Mouse (Mus musculus) MEL (cell line): ENCODE data around the gene Myof. TPM values are rescaled to one million over a fixed set of nuclear protein-coding genes. Genes with fewer than 3 reads are reported as not detected.

Source experiments
- DNase-seq: peaks from one replicate; pipeline ENCODE4 v3.0.0; 2011; ENCODE audit warnings: low read depth, low spot score
- H3K27ac ChIP-seq: 2 replicates; pipeline ENCODE4 v1.5.1; 2012; ENCODE audit warnings: low read depth, mild to moderate bottlenecking, control low read depth, low read length, moderate library complexity; ENCODE audit not compliant: control insufficient read depth
- H3K27me3 ChIP-seq, 2 experiments: fragments of 150-350 bp in 1 of 2; sonication (generic) in 1 of 2; 2 replicates each; pipeline ENCODE4 v1.6.1; 2012; ENCODE audit warnings: low read length in 2 of 2, mild to moderate bottlenecking in 2 of 2, improper control_type of control experiment in 1 of 2, moderate library complexity in 1 of 2; ENCODE audit not compliant: insufficient read depth in 2 of 2, control insufficient read depth in 1 of 2
- H3K36me3 ChIP-seq, 2 experiments: 2 replicates each; pipeline ENCODE4 v1.6.1; 2012 to 2014; ENCODE audit warnings: low read length in 2 of 2, improper control_type of control experiment in 1 of 2, inconsistent platforms in 1 of 2, mild to moderate bottlenecking in 1 of 2; ENCODE audit not compliant: insufficient read depth in 2 of 2, control insufficient read depth in 1 of 2
- H3K4me1 ChIP-seq, 2 experiments: fragments of 150-350 bp in 1 of 2; sonication (generic) in 1 of 2; 2 replicates each; pipeline ENCODE4 v1.6.1; 2012; ENCODE audit warnings: low read length in 2 of 2, improper control_type of control experiment in 1 of 2, mild to moderate bottlenecking in 1 of 2; ENCODE audit not compliant: insufficient read depth in 2 of 2, control insufficient read depth in 1 of 2
- H3K4me3 ChIP-seq, 2 experiments: fragments of 150-350 bp in 1 of 2; sonication (generic) in 1 of 2; 2 replicates each; pipeline ENCODE4 v1.5.1; 2012; ENCODE audit warnings: low read depth in 2 of 2, low read length in 2 of 2, mild to moderate bottlenecking in 2 of 2, moderate library complexity in 2 of 2, control low read depth in 1 of 2, improper control_type of control experiment in 1 of 2; ENCODE audit not compliant: control insufficient read depth in 1 of 2, insufficient read depth in 1 of 2
- H3K79me2 ChIP-seq: 2 replicates; pipeline ENCODE4 v1.6.1; 2012; ENCODE audit warnings: mild to moderate bottlenecking, low read length, moderate library complexity; ENCODE audit not compliant: control insufficient read depth, poor library complexity, insufficient read depth
- H3K9ac ChIP-seq: 2 replicates; pipeline ENCODE4 v1.6.1; 2012; ENCODE audit warnings: low read depth, mild to moderate bottlenecking, control low read depth, low read length, moderate library complexity; ENCODE audit not compliant: control insufficient read depth, poor library complexity, severe bottlenecking
- H3K9me3 ChIP-seq: fragments of 150-350 bp; sonication (generic); replicated peaks from 2 replicates; pipeline ENCODE4 v1.6.1; 2012; ENCODE audit warnings: mild to moderate bottlenecking, low read length, improper control_type of control experiment, moderate library complexity; ENCODE audit not compliant: insufficient read depth
- CHD2 ChIP-seq: IDR thresholded peaks from 2 replicates; pipeline ENCODE4 v1.6.1; 2011; ENCODE audit warnings: low read length, improper control_type of control experiment
- CTCF ChIP-seq, 3 experiments: IDR thresholded peaks in 2 of 3; conservative IDR thresholded peaks in 1 of 3; 2 replicates each; pipeline ENCODE4 v1.5.1; 2011 to 2012; ENCODE audit warnings: low read length in 3 of 3, low read depth in 2 of 3, mild to moderate bottlenecking in 2 of 3, improper control_type of control experiment in 1 of 3, inconsistent platforms in 1 of 3, mixed read lengths in 1 of 3, moderate library complexity in 1 of 3; ENCODE audit not compliant: control insufficient read depth in 1 of 3, insufficient read depth in 1 of 3, poor library complexity in 1 of 3, severe bottlenecking in 1 of 3
- GABPA ChIP-seq: IDR thresholded peaks from 2 replicates; pipeline ENCODE4 v1.6.1; 2012; ENCODE audit warnings: low read depth, mild to moderate bottlenecking, inconsistent platforms, low read length, improper control_type of control experiment, moderate library complexity
- JUND ChIP-seq: IDR thresholded peaks from 2 replicates; pipeline ENCODE4 v1.6.1; 2011; ENCODE audit warnings: low read depth, mild to moderate bottlenecking, improper control_type of control experiment, low read length
- MAFK ChIP-seq: IDR thresholded peaks from 2 replicates; pipeline ENCODE4 v1.6.1; 2011; ENCODE audit warnings: low read depth, mild to moderate bottlenecking, low read length, improper control_type of control experiment, borderline replicate concordance
- MAX ChIP-seq: IDR thresholded peaks from 2 replicates; pipeline ENCODE4 v1.6.1; 2011; ENCODE audit warnings: low read length, improper control_type of control experiment
- MEF2A ChIP-seq: IDR thresholded peaks from 2 replicates; pipeline ENCODE4 v1.6.1; 2014; ENCODE audit warnings: low read depth, mild to moderate bottlenecking, inconsistent platforms, low read length, improper control_type of control experiment; ENCODE audit not compliant: poor library complexity, insufficient replicate concordance, severe bottlenecking; ENCODE audit errors: extremely low read depth
- MYC ChIP-seq: IDR thresholded peaks from 2 replicates; pipeline ENCODE4 v1.6.1; 2011; ENCODE audit warnings: low read depth, mild to moderate bottlenecking, low read length, improper control_type of control experiment, moderate library complexity
- POLR2A ChIP-seq, 2 experiments: IDR thresholded peaks; 2 replicates each; pipeline ENCODE4 v1.6.1; 2011 to 2012; ENCODE audit warnings: low read length in 2 of 2, mild to moderate bottlenecking in 2 of 2, control low read depth in 1 of 2, improper control_type of control experiment in 1 of 2, low read depth in 1 of 2, moderate library complexity in 1 of 2; ENCODE audit not compliant: control insufficient read depth in 1 of 2, insufficient read depth in 1 of 2, poor library complexity in 1 of 2
- RAD21 ChIP-seq: IDR thresholded peaks from 2 replicates; pipeline ENCODE4 v1.6.1; 2011; ENCODE audit warnings: mild to moderate bottlenecking, low read depth, low read length, improper control_type of control experiment
- RCOR1 ChIP-seq: IDR thresholded peaks from 2 replicates; pipeline ENCODE4 v1.6.1; 2012; ENCODE audit warnings: low read depth, mild to moderate bottlenecking, inconsistent platforms, low read length, improper control_type of control experiment
- SIN3A ChIP-seq: IDR thresholded peaks from 2 replicates; pipeline ENCODE4 v1.6.1; 2012; ENCODE audit warnings: low read length, improper control_type of control experiment, inconsistent platforms
- SMC3 ChIP-seq: IDR thresholded peaks from 2 replicates; pipeline ENCODE4 v1.6.1; 2011; ENCODE audit warnings: low read depth, low read length, improper control_type of control experiment
- ZC3H11A ChIP-seq: IDR thresholded peaks from 2 replicates; pipeline ENCODE4 v1.6.1; 2012; ENCODE audit warnings: low read depth, mild to moderate bottlenecking, inconsistent platforms, low read length, improper control_type of control experiment
- polyA plus RNA-seq, 2 experiments: library from polyadenylated mRNA; stranded (reverse) in 1 of 2; unstranded in 1 of 2; fragments of >175 nt in 1 of 2; fragments of >200 nt in 1 of 2; gene quantifications; 2 replicates each; pipeline versions ENCODE4 v1.2.1 to v1.2.4; 2012; ENCODE audit warnings: low replicate concordance in 2 of 2, low read depth in 1 of 2; ENCODE audit not compliant: insufficient read length in 2 of 2, insufficient read depth in 1 of 2, missing spikeins in 1 of 2
- total RNA-seq: library from RNA; depleted of rRNA; stranded (reverse); fragments of 300-350 nt; gene quantifications from 2 replicates; pipeline ENCODE4 v1.2.3, GENCODE M21; 2012

Gene Myof
- total and polyA plus RNA-seq, 3 experiments = 0.04 TPM; not detected in 2

DNA sequence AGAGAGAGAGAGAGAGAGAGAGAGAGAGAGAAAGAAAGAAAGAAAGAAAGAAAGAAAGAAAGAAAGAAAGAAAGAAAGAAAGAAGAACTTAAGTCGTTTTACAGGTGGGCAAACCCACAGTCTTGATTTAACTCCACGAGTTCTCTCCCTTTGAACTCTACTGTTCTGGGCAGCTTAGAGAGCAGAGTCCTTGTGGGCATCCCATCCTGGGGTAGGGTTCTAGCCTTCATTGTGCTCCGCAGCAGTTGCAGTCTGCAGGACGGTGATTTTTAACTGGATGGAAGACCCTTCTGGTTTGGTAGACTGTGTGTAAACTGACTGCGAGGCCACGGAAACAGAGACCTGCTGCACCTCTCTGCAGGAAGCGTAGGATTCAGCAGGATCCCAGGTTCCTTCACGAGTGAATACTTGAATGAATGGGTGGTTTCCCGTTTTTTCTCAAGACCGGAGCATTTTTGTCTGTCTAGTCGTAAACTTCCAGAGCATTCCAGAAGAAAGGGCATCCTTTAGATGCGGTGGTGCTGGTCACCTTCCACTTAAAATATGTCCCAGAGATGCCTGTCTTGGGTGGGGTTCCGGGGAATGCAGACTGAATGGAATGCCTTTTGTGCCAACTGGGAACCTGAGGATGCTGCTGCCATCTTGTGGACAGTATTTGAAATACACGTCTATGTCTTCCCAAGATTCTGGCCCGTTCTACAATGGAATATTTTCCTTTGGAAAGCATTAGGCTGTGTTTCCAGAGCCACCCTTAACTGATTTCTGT is 156.8 kb downstream of the Myof start:
- Histone ChIP-seq H3K36me3 (no peaks in the 10 kb centered on the region), H3K79me2 (no peaks in the 10 kb centered on the region), H3K9me3 (no peaks in the 10 kb centered on the region), H3K9ac (no peak overlapping the region), H3K4me1 (no peaks in the 10 kb centered on the region), H3K4me3 (no peak overlapping the region), H3K27me3 (peaks cover 0 to under 1% of the 10 kb centered on the region in 2 experiments; a peak in 1 of 4 replicates), H3K27ac (no peak overlapping the region)
- DNase-seq = peak; percentile 41
- TF ChIP-seq MYC (no peak), GABPA (no peak), ZC3H11A (peak; percentile 66), CTCF (IDR thresholded peaks at IDR 0.05 in 2 of 3, conservative IDR thresholded peaks at IDR 0.05 in 1 of 3; ENCODE audit: control insufficient read depth in 1 of 3, insufficient read depth in 1 of 3, low read depth in 2 of 3, low read length in 3 of 3, poor library complexity in 1 of 3, severe bottlenecking in 1 of 3) (peak; percentile 66 to 77 (median 71)), SMC3 (peak; percentile 86), RAD21 (peak; percentile 82)

DNA sequence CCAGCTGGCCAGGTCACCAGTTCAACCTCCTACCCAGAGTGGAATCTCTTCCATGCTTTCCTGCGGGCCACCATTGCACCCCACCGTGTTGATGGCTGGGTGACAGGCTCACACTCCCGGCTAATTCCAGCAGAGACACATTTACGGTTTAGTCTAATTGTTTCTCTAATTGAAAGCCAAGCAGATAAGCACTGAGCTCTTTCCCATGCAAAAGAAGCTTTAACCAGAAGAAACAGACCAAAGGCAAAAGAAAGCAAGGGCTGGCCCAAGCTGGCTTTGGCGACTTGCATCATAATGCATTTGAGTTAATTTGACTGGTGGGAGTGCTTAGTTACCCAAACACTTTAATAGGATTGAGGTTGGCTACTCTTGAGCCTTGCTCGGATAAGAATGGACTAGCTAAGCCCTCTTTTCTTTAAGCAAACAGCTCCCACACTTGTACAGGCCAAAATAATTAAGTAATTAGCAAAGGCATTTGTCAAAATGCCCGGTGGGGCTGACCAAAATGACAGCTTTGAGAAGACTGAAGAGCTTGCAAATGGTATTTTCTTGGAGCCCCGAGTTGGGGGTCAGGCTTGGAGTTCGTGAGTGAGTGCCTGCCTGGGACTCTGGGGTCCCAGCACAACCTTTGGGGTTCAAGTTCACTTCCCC is 161.8 kb downstream of the Myof start:
- no peak for DNase-seq
- Histone ChIP-seq H3K9ac (no peak overlapping the region), H3K27me3 (peaks cover 2 to 18% of the 10 kb centered on the region in 2 experiments), H3K27ac (no peak overlapping the region), H3K36me3 (no peaks in the 10 kb centered on the region), H3K9me3 (no peaks in the 10 kb centered on the region), H3K4me3 (no peak overlapping the region), H3K4me1 (no peaks in the 10 kb centered on the region), H3K79me2 (no peaks in the 10 kb centered on the region)
- no peak for TF ChIP-seq CTCF (IDR thresholded peaks at IDR 0.05 in 2 of 3, conservative IDR thresholded peaks at IDR 0.05 in 1 of 3; ENCODE audit: control insufficient read depth in 1 of 3, insufficient read depth in 1 of 3, low read depth in 2 of 3, low read length in 3 of 3, poor library complexity in 1 of 3, severe bottlenecking in 1 of 3)
- no peak for TF ChIP-seq MEF2A
- no peak for TF ChIP-seq CHD2
- no peak for TF ChIP-seq RCOR1
- TF ChIP-seq SIN3A = no peak
- no peak for TF ChIP-seq MAX
- TF ChIP-seq POLR2A (IDR thresholded peaks at IDR 0.05; ENCODE audit: control insufficient read depth in 1 of 2, insufficient read depth in 1 of 2, low read depth in 1 of 2, low read length in 2 of 2, poor library complexity in 1 of 2) = no peak
- no peak for TF ChIP-seq JUND
- no peak for TF ChIP-seq MAFK
